Mouse (Mus musculus): ENCODE data around the gene Galnt2.

GRCm38 (mm10) chr8:124288215-124288864 lies 57.1 kb downstream of the Galnt2 start:
- TF ChIP-seq POLR2A (IDR thresholded peaks at IDR 0.05; ENCODE audit: control insufficient read depth, extremely low read depth, insufficient read depth, low read length, poor library complexity) (no peak), CTCF (IDR thresholded peaks at IDR 0.05; ENCODE audit: borderline replicate concordance, control insufficient read depth, extremely low read depth, insufficient read depth, low read length, poor library complexity) (no peak)
